Mouse (Mus musculus): ENCODE data around the gene Trex1. TPM values are rescaled to one million over a fixed set of nuclear protein-coding genes. Genes with fewer than 3 reads are reported as not detected.

Trex1 gene
- 10 to 100 TPM; 36.6 to 42.8 TPM for polyA plus RNA-seq (2017; shearing (Covaris generic))

DNA sequence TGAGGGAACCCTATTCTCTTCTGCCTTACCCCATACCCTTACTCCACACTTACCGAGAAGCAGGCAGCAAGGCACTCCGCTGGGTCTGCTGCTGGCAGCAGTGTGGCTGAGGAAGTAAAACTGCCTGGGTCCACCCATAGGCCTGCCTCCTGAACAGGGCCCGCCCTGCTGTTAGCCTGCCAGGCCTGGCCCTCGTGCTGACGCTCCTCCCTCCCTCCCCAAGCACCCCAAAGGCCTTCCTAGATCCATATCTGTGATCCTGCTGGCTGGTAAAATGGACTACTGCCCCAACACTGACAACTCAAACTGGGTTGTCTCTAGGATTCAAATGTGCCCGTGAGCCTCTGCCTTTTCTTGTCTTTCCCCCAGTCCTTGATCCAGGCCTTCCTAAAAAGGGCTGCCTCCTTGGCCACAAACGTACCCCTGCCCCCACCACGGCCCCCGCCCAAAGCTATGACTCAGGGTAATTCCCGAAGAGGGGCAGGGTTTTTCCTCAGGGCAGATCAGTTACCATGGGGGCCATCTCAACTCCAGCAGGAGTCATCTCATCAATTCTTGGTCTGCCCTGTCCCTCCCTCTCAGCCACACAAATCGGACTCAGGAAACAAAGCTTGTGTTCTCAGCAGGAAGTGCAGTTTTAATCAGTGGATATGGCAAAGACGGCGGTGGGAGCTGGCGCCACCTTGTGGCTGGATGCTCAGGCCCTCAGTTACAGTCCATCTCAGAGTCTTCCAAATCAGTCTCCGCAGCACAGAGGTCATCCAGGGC lies at the start of gene Trex1:
Gene Trex1, minus strand, starts transcription at position 599 of the 768 bp plus-strand sequence.
- peak; percentile 59 for ATAC-seq

DNA sequence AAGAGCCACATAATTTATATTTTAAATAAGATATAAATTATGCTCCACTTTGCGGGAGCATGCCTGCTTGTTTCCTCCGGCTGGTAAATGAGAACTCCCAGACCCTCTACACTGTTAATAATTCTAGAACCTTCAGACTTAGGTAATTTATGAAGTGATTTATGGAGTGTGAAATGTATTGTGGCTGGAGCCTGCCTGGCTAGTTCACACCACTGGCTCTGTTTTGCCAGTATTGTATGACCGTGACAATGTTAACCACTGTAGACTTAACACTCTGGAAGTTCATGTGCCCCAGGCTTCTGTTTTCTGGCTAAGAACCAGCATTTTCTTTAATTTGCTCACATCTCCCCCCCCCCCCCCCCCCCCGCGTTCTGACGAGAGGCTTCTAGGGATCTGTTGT lies 47.8 kb upstream of the Trex1 start:
- ATAC-seq = no peak

DNA sequence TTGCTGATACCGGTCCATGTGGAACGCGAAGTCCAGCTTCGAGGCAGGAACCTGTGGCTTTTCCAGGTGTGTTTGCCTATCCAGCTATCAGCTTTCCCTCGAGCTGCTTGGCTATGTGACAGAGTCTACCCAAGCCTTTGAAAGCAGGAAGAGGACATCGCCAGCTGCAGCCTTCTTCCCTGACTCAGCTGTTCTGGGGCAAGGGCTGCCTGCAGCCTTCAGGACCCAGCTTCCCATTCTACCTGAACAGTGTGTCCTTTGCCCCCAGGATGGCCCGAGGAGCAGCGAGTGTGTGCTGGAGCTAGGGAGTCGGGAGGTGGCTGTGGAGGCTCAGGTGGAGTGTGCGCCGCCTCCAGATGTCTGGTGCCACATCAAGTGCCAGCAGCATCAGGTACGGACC lies 46.1 kb upstream of the Trex1 start:
- no peak for ATAC-seq

DNA sequence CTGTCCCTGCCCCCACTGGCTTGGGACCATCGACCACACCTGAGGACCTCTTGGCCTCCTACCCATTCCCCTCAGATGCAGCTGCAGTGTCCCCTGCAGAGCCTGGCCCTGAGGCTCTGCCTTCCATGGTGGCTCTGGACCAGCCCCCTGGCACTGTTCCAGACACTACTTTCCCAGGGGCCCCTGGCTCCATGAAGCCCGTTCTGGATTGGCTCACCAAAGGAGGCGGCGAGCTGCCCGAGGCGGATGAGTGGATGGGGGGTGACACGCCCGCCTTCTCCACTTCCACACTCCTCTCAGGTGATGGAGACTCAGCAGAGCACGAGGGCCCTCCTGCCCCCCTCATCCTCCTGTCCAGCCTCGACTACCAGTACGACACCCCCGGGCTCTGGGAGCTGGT lies 45.5 kb upstream of the Trex1 start:
- ATAC-seq = no peak

DNA sequence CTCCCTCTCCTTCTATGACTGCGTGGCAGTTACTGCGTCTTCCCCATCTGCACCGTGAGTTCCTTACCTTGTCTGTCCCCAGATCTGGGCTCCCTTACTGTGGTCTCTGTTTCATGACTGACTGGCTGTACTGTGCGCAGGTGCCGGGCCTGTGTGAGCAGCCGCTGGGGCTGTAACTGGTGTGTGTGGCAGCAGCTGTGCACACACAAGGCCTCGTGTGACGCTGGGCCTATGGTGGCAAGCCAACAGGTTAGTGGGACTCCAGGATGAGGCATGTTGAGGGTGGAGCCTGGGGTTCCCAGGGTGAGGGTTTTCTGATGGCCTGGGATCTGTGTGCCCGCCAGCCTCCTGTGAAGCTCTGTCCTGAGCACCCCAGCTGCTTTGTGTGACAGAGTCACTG lies 44.5 kb upstream of the Trex1 start:
- no peak for ATAC-seq

DNA sequence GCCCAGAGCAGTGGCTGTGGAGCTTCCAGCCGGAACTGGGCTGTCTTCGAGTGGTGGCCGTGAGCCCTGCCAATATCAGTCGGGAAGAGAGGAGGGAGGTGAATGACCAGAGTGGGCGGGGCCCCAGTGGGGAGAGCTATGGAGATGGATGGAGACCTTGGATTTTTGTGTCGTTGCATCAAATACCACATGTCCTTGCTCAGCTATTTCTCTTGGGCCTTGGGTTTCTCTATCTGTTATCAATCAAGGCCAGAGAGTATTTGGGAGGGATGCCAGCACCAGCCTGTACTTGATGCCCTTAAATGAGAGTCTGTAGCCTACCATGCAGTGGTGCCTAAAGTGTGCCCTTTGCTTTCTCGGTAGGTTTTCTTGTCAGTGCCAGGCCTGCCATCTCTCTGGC lies 43.7 kb upstream of the Trex1 start:
- ATAC-seq = no peak

DNA sequence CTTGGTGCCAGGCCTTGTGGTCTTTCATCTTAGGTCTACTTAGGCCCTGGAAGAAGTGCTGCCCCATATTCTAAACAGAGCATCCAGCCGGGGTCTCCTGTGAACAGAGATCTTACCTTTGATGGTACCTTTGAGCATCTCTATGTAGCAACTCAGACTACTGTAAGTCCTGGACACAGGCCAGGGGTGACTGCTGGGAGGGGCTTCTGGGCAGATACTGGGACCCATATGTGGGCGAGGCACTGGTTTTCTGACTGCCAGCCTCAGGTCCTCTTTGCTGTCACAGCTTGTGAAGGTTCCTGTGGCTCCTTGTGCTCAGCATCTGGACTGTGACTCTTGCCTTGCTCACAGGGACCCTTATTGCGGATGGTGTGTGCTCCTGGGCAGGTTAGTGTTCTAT lies 43.0 kb upstream of the Trex1 start:
- no peak for ATAC-seq

DNA sequence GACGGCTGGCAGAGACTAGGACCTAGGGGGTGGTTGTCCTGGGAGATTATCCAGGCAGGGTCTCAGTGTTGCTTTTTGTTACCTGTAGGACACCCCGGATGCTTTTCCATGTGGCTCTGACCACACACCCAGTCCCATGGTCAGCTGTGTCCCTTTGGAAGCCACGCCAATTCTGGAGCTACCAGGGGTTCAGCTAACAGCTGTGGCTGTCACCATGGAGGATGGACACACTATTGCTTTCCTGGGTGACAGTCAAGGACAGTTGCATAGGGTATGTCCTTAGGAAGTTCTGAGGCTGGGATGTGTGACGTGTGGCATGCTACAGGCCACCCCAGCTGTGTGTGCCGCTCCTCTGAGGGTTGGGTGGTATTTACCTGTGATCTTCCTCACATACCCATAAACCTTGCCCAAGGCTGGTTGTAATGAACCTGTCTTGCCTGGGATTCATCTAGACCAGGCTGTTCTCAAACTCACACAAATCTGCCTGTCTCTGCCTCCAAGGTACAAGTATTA lies 42.5 kb upstream of the Trex1 start:
- no peak for ATAC-seq

DNA sequence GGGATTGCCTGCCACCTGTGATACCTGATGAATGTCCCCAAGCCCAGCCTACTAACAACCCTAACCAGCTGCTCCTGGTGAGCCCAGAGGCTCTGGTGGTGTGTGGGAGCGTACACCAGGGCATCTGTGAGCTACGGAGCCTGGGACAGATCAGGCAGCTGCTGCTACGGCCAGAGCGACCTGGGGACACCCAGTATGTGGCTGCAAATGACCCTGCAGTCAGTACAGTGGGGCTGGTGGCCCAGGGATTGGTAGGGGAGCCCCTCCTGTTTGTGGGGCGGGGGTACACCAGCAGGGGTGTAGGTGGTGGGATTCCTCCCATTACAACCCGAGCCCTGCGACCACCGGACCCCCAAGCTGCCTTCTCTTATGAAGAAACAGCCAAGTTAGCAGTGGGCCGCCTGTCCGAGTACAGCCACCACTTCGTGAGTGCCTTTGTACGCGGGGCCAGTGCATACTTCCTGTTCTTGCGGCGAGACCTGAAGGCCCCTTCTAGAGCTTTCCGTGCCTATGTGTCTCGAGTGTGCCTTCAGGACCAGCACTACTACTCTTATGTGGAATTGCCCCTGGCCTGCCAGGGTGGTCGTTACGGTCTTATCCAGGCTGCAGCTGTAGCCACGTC lies 40.9 kb upstream of the Trex1 start:
- ATAC-seq = no peak

DNA sequence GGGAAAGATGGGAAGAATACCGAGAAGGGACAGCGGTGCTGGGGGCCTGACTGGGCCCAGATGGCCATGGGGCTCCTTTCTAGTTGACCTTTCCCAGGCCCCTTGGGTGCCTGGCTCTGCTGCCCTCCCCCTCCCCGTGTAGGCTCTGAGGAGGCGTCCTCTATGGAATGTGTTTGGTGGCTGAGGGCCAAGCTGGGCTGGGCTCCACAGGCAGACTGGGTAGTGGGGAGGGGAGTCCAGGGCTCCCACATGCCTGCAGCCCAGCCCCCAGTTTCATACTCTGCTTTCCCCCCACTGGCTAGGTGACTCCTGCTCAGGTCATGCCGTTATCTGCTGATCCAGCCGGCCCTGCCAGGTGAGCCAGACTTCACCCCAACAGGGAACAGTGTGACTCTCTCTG lies 39.4 kb upstream of the Trex1 start:
- no peak for ATAC-seq

DNA sequence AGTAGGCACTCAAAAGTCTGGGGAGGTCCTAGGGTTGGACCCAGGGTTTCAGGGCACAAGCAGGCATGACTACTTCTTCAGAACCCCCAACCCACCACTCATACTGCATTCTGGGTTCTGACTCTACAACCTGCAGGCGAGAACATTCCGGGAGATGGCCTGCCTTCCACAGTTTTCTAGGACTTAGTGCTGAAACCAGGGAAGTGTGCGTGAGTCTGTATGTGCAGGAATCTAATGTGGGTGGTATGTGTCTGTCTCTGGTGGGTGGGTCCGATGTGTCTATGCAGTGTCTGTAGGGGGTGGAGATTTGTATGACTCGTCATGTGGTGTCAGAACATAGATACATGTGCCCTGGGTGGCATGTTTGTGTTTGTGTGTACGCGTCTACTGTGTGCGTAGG lies 38.8 kb upstream of the Trex1 start:
- ATAC-seq = no peak

DNA sequence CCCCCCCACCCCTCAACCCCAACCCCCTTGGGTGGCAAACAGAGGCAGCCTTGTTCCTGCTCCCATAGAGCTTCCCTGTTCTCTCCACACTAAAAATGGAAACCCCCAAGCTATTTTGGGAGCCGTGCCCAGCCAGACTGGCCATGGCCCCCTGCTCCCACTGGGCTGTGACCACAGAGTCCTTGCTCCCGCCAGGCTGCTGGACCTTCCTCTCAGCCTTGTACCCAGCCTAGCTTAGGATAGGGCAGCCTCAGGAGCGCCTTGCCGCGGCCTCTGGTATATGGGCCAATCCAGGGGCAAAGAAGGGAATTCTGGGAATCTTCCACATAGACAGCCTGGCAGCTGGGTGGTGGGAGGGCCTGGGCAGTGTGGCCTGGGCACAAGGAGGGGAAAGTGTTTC lies 38.3 kb upstream of the Trex1 start:
- ATAC-seq = no peak

DNA sequence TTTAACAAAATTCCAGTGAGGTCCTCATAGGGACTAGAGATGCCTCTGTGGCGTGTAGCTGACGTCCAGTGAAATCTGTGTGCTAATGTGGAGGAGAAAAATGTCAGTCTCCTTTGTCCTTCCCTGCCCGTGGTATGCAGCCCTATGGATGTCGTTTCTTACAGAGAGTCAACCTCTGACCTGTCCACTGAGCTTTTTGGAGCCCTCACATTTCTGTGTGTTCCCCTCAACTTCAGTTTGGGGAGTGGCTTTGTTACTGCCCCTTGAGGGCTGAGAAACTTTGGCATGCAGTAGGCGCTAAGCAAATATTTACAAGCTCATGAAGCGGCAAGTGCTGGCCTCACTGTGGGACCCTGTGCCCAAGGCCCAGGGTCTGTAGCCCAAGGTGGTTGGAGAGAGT lies 37.8 kb upstream of the Trex1 start:
- no peak for ATAC-seq

DNA sequence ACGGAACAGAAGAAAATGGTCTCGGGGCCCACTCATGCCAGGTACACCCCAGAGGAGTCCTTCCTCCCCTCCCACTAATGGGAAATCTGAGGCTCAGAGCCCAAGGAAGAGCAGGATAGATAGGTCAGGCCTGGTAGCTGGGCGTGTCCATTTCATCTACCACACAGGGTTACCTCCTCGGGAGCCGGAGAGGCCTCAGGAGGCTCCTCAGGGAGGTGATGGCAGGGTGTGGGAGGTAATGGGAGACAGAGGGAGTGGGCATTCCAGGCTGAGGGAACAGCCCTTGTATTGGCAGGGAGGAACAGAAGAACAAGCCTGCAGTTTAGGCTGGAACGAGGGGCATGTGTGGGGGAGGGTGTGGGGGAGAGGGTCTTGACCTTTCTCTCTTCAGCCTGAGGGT lies 37.3 kb upstream of the Trex1 start:
- no peak for ATAC-seq

DNA sequence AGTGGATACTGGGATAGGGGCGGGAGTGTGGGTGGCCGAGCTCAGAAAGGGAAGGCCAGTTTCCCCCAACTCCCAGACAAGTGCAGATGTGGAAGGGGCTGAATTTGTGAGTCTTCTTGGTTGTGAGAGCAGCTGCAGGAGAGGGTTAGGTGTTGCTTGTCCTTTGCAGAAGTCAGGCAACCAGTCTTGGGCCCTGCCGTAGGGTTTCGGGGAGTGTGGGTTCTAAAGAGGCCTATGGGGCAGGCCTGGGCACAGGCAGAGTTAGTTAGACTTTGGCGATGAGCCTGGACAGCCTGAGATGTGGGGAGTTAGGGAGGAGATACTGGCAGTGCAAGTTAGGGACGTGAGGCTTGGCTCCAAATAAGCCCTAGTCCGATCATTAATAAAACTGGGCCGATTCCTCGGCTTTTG lies 36.7 kb upstream of the Trex1 start:
- no peak for ATAC-seq

DNA sequence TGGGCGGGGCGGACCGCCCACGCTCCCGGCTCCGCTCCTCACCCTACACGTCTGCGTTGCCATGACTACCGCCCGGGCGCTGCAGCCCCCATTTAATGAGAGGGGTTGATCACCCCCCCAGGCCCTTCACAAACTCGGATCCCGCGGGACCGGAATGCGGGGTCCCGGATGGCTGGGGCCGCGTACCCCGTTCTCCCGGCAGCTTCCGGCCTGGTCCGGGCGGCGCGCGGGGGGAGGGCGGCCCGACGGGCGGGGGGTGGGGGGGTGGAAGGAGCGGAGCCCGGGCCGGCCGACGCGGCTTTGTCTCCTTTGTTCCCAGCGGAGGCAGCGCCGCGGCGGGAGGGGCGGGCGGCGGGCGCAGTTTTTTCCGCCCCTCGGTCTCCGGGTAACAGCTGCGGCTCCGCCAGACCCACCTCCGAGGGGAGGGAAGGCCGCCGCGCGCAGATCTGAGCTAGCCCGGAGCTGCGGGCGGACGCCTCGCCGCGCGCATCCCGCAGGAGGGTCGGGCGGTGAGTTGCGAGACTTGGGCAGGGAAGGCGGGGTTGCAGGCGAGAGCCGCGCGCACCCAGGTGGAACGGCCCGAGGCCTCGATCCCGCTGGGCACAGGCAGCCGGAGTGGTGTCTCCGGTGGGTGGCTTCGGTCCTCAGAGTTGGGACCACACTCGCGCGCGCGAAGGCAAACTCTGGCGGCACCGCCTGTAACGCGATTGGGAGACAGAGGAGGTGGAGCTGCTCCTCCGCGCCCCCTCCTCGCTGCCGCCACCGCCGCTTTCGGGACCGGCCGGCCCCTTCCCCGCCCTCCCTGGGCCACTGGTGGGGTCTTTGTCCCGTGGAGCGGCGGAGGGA lies 35.8 kb upstream of the Trex1 start, which contains the start of gene Plxnb1:
Gene Plxnb1, plus strand, starts transcription at position 253 of the 846 bp plus-strand sequence.
- peak; percentile 59 for ATAC-seq

DNA sequence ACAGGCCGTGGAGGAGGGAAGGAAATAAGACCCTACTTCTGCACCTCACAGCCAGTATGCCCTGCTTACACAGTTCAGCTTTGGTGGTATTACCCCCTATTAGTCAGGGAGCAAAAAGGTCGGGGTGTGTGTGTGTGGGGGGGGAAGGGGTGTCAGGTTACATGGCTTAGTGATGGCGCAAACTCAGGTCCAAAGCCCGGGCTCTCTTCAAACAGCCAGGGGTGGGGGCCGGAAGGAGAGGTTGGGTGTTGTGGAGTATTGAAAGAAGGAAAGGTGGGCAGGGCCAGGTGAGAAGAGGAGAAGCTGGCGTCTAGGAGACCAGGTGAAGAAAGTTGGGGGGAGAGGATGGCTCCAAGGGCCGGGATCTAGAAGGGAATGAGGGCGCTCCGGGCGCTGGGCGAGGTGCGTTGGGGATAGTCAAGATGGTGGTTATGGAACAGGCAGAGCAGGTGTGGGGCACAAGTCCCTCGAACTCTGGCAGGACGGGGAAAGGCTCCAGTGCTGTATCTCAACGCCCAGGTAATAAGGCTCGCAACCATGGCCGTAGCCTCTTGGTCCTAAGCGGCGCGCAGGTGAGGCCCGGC lies 35.1 kb upstream of the Trex1 start:
- peak; percentile 33 for ATAC-seq

DNA sequence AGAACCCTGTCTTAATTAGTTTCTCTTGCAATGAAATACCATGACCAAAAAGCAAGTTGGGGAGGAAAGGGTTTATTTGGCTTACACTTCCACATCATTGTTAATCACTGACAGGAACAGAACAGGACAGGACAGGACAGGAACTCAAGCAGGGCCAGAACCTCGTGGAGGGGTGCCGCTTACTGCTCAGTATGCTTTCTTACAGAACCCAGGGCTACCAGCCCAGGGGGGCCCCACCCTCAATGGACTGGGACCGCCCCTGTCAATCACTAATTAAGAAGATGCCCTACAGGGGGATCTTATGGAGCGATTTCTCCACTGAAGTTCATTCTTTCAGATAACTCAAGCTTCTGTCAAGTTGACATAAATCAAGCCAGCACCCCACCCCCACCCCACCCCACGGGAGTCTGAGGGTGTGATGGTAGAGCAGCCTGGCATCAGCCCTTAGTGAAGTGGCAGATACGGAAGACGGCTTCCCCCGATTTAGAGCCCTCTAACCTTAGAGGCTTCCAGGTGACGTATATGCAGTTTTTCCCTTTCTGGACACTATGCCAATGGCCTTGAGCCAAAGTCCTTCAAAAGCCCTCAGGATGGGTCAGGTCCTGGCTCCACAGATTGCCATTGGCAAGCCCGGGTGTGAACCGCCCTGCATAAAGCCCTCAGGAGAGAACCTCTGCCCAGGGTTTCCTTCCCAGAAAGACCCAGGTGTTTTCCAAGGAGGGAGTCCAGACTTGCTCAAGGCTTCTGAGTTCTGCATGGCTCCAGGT lies 34.4 kb upstream of the Trex1 start:
- no peak for ATAC-seq

DNA sequence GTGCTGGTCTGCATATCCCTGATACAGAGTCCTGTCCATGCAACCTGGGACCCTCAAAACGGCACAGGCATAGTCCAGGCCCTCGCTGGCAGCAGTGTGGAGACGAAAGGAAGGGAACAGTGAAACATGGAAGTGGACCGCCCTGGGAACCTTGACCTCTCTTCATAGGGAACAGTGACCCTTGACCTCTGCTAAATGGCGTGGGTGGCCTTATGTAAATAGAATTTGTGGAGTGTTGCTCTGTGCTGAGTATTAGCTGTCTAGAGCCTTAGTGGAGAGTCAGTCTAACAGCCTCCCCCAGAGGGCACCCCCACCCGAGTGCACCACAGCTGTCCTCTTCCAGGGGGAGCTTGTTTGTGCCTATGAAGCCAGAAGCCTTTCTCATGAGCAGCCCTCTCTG lies 33.3 kb upstream of the Trex1 start:
- no peak for ATAC-seq

DNA sequence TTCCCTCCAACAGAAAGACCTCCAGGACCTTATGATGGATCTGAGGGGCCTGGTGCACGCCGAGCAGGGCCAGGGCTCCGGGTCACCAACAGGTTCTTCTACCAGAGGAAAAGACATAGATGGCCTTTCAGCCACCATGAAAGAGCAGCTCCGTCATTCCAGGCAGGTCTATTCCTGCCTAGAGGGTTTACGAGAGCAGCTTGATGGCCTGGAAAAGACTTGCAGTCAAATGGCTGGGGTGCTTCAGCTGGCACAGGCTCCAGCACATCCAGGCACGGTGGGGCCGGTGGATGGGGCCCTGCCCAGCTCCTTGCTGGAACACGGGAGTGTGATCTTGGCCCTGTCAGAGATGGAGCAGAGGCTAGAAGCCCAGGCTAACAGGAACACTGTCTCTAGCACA lies 32.3 kb upstream of the Trex1 start:
- no peak for ATAC-seq

DNA sequence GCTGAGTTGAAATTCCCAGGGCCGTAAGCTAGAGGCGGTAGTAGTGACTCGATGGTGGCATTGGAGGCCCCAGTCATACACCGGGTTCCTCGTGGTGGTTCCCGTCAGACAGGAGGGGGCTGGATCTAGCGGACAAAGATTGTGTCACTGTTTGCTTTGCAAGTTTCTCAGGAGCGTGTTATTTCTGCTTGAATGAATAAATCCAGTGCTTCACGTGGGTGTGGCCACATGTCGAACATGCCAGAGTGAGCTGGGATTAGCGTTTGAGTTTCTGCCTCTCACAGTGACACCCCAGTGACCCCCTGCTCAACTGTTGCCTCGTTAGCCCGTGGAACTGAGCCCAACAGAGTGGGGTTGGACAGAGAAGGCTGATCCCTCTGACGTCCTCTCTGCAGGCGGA lies 30.9 kb upstream of the Trex1 start:
- no peak for ATAC-seq

DNA sequence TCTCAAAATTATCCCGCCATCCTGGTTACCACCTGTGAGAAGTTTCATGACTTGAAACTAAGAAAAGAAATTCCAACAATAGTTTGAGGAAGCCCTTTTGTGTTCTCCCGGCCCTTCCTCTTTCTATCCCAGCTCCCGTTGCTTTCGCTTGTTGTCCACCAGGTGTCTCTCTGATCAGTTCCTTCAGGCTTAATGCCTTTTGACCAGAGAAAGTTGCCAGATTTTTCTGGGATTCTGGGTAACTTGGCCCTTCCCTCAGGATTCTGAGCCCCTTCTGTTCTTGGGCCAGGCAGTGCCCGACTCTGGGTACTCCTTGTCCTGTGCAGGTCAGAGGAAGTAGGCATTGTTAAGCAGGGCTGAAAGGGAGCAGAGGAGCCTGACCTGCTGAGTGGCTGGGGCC lies 28.5 kb upstream of the Trex1 start:
- no peak for ATAC-seq

Data from activated CD4-positive, CD25-positive, alpha-beta regulatory T cell, adult 4 months (primary cell).